Mouse (Mus musculus) urinary bladder, postnatal 4 days (tissue): ENCODE data around the gene Myl6b.
"Not testable (repeated sequence)": the region's sequence is repeated elsewhere in the genome, so short reads cannot be mapped to it uniquely, and the experiment has no call there.

Source experiments
- DNase-seq, 2 experiments: peaks; one replicate each; pipeline ENCODE4 v3.0.0; 2021 to 2022; ENCODE audit warnings: low spot score in 2 of 2

Gene Myl6b

DNA sequence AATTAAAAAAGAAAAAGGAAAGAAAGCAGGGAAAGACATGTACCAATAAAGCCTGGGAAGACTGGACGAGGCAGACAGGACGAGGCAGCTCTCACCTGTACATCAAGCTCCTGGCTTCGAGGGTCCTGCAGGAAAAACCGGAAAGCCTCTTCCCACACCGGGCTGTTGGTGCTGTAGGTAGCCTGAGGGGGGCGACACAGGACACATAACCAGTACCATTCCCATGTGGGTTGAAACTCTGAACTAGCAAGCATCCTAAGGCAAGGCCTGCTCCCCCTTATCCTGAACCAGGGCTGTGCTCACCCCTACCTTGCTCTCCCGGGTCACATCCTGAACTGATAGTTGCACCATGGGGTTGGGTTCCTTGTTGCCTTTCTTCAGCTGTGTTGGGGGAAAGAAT is 20.3 kb upstream of the Myl6b start:
- peak in 1 of 2 experiments; percentile 62 for DNase-seq

DNA sequence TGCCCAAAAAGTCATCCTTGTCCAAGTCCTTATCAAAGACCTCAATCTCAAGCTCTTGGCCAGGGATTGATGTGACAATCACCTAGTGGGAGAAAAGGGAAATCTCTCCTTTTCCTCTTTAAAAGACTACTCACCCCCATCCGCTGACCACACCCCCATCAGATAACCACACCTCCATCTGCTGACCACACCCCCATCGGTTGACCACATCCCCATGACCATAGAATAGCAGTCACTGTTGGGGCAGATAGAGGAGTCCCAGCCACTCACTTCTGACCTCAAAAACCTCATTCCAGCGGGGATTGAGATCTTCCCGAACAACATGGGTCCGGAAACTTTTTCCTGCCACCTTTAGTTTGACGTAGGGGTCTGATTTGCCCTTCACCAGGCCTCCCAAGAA is 18.2 kb upstream of the Myl6b start:
- peak in 1 of 2 experiments; percentile 57 for DNase-seq

DNA sequence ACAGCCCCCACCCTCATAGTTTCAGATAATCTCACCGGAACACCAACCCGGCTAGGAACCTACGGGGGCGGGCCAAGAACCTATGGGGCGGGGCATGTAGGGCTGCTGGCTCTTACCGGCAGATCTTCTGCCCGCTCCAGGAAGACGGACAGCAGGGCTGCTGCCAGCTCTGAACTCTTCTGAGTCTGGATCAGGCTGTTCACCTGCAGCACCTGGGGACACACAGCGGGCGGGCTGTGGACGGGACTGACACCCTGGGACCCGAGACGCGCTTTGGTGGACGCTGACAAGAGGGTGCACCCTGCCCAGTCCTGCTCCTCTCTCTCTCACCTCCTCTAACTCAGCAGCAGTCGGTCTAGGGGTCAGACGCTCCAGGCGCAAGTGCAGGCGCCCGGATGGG is 17.5 kb upstream of the Myl6b start:
- DNase-seq = peak in 1 of 2 experiments; percentile 56

DNA sequence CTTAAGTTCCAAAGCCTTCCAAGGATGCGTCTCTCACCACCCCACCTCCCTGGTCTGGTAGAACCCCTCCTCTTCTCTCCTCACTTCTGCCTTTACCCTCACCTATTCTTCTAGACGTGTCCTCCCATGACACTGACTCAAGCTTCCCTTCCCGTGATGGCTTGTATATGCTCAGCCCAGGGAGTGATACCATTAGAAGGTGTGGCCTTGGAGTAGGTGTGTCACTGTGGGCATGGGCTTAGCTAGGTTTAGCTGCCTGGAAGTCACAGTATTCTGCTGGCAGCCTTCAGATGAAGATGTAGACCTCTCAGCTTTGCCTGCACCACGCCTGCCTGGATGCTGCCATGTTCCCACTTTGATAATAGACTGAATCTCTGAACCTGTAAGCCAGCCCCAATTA is 16.6 kb upstream of the Myl6b start:
- DNase-seq = no peak

DNA sequence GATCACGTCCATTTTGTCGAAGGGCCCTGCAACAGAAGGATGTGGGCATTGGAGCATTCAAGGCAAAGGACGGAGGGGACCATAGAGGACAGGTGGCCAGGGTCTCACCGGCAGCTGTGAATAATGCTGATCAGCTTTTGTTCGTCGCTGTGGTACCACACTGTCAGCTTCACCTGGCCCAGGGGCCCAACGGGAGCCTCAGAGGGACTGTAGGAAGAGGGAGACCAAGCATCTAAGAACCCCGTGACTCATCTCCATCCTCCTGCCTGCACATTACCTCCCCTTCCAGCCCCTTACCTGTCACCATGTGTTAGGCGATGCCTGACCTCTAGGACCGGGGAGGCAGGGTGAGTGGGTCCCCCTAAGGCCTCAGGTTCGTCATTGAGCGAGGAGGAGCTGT is 13.3 kb upstream of the Myl6b start:
- no peak for DNase-seq

DNA sequence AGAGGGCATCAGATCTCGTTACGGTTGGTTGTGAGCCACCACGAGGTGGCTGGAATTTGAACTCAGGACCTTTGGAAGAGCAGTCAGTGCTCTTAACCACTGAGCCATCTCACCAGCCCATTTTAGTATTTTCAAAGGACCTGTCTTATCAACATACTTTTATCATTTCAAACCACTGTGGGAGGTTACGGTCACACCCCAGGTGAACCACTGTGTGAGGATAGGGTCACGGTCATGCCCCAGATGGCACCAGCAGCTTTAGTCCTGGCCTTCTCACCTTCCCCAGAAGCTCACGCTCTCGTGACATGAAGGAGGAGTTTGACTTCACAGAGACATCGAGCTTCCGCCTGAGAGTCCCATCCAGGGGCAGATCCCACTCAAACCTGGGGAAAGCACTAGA is 12.7 kb upstream of the Myl6b start:
- no peak for DNase-seq

DNA sequence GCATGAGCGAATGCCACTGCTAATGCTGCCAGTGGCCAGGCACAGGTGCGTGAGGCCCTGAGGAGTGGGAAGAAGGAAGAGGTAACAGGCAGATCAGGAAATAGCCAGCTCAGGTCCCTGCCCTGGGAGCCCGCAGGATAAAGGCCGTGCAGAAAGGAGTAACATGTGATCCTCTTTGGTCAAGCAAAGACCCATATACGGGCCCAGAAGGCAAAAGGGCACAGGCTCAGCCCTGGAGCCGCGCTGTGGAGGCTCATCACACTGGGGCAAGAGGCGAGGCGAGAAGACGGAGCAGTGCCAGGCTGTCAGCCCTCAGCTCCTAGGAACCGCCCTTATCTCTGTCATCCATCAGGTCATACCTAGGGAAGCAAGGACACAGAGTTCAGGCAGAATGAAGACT is 11.8 kb upstream of the Myl6b start:
- DNase-seq = no peak

DNA sequence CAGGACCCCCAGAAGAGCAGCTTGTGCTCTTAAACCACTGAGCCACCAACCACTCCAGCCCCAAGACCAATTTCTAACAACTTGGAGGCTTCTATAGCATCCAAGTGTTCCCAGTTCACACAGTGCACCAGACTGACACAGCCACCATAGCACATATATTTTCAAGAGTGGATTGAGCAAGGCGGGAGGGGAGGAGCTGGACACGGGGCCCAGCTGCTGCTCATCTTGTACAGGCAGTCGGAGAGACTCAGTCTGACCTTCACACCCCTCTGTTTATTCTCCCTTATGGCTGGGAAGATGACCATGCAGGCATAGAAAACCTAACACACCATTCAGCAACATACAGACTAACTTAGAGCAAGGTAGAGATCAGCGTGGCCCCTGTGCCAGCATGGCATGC is 11.3 kb upstream of the Myl6b start:
- no peak for DNase-seq

DNA sequence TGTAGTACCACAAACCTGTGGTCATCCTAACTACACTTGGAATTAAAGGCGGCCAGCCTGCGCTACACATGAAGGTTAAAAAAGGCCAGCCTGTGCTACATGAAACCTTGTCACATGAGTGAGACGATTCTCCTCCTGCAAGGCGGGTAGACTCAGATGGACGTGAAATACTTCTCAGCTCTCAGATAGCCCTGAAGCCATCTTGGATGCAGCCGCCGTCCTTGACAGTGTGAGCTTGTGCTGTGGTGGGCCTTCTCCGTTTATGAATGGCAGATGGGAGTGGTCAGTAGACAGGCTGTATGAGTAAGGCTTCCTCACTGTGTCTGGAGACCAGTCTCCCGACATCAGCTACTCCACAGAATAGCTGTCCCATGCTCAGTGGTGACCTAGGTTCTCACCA is 10.7 kb upstream of the Myl6b start:
- no peak for DNase-seq

DNA sequence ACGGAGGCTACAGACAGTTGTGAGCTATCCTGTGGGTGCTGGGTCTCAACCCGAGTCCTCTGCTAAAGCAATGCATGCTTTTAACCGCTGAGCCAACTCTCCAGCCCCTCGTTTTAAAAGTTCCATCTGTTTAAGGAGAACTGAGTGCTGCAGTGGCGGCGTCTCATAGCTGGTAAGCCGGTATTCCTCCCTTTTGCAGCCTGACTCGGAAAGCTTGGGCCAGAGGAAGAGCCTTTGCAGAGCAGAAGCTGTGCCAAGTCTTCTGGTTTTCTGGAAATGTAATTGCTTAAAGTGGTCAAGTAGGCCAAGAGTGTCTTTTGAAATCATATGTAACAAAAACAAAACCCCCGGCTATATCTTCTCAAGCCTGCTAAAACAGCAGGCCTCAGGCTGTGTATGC is 9.8 kb upstream of the Myl6b start:
- no peak for DNase-seq

DNA sequence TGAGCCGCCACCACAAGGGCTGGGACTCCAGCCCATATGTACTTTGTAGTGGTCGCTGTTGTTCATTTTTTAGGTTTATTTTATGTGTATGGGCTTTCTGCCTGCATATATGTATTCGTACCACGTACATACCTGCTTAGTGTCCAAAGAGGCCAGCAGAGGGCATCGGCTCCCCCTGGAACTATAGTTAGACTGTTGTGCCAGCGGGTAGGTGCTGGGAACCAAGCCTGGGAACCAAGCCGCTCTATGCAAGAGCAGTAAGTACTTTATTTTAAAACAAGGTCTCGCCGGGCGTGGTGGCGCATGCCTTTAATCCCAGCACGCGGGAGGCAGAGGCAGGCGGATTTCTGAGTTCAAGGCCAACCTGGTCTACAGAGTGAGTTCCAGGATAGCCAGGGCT is 7.5 kb upstream of the Myl6b start:
- no peak for DNase-seq

DNA sequence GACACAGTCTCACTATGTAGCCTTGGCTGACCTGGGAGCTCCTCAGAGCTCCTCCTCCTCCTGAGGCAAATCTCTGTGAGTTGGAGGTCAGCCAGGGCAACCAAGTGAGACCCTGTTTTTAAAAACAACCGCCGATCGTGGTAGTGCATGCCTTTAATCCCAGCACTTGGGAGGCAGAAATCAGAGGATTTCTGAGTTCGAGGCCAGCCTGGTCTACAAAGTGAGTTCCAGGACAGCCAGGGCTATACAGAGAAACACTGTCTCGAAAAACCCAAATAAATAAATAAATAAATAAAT is 6.8 kb upstream of the Myl6b start:
- DNase-seq = not testable (repeated sequence)

DNA sequence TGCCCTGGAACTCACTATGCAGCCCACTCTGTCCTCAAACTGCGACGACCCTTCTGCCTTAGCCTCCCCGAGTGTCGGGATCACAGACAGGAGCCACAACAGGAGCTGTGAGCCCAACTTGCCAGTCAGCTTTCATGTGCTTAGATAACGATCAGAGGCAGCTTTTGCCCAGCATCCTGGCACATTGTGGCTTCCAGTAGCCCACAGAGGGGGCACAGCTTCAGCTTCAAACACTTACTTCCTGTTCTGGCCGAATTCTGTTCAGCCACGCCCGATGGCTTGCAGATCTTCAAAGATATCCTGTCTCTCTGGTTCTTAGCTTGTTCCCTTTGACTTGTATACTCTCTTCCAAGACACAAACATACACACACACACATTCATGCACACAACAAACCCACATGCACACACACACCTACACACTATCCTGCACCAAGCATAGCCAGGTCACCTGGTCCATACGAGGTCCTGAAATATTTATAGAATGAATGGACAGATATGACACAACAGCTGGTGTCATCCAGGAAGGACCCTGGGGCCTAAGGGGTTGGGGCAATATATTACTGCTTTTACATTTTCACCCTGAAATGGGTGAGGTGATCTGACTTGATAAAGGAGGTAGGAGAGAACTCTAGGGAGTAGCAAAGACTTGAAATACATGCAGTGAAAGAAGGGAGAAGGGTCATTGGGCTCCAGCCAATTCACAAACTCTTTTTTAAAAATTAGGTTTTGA is 6.3 kb upstream of the Myl6b start:
- no peak for DNase-seq

DNA sequence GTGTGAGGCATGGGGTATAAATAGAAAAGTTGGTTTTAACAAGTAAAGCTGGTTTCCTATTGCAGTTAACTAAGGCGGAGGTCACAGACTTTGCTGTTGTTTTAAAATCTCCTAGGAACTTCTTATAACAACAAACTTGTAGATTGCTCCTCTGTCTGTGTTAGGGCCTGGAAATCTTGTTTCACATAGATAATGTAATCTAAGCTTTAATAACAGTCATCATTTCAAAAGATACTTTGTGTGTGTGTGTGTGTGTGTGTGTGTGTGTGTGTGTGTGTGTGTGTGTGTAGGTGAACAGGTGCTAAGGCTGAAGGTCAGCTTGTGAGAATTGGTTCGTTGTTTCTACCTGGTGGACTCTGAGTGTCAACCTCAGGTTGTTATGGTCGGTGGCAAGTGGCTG is 5.5 kb upstream of the Myl6b start:
- no peak for DNase-seq

DNA sequence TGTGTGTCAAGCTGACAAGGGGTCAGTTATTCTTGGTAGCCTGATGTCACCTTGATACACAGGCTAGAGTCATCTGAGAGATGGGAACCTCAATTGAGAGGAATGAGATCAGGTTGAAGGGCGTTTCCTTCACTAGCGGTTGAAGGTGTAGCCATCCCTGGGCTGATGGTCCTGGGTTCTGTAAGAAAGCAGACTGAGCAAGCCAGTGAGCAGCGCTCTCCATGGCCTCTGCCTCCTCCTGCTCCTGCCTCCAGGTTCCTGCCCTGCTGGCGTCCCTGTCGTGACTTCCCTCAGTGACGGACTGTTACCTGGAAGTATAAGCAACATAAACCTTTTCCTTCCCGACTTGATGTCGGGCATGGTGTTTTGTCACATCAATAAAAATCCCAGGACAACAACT is 5.0 kb upstream of the Myl6b start:
- DNase-seq = no peak

DNA sequence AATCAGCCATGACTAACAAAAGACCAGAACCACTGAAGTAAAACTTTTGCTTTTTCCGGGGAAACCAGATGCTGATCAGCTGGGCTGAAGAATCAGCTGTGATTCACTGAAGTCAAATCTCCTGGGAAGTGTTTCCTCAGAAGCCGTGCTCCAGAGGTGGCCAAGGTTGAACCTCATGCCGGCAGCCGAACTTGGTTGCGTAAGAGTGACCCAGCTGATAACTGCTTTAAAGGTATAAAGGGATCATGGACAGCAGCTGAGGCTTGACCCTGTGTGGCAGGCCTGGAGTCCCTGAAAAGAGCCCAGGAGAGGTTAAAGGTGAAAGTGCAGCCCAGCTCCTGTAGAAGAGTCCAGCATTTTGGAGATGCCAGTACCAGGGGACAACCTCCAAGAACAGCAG is 3.9 kb upstream of the Myl6b start:
- DNase-seq = no peak

DNA sequence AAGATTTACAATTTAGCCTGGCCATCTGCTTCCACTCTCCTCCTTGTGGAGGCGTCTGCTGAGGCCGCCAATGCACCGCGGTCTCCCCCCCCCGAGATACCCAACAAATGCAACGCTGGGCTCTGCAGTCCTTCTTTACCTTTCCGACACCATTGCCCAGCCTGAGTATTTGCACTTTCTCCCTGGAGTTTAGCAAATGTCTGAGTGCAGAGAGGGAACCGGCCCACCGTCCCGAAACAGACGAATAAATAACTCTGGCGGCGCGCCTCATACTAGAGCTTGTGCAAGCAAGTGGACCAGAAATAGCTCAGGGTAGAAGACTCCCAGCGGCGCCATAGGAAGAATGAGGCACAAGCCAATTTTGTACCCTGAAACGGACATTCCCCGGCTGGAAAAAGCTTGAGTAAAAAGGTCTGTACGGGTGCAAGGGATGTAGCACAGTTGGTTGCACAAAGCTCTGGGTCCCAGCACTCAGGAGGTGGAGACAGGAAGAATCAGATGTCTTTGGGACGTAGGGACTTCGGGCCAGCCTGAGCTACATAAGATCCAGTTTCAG is 709 bp upstream of the Myl6b start:
- DNase-seq = no peak

DNA sequence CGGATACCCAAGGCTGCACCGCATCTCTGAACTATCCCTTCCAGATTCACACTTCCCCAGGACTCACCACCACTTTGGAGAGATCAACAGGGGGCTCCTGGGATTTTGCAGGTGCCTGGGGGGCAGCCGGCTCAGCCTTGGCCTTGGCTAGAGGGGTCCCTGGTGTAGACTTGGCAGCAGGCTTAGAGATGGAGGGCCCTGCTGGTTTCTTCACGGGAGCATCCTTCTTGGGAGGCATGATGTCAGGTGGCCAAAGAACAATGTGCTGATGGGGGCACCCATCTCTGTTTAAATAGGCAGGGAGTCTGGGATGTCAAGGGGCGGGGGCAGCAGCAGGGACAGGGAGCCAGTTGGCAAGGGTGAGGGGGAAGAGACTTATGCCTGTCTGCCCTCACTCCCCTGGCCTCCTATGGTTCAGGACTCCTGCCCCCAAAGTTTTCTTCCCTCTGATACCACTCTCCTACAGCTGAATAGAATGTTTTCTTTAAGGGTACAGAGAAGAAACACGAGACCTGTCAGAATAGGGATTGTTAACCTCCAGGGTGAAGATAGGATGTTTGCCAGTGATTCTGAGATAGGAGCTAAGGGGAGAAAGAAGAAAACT is 1.2 kb downstream of the Myl6b start:
- no peak for DNase-seq

DNA sequence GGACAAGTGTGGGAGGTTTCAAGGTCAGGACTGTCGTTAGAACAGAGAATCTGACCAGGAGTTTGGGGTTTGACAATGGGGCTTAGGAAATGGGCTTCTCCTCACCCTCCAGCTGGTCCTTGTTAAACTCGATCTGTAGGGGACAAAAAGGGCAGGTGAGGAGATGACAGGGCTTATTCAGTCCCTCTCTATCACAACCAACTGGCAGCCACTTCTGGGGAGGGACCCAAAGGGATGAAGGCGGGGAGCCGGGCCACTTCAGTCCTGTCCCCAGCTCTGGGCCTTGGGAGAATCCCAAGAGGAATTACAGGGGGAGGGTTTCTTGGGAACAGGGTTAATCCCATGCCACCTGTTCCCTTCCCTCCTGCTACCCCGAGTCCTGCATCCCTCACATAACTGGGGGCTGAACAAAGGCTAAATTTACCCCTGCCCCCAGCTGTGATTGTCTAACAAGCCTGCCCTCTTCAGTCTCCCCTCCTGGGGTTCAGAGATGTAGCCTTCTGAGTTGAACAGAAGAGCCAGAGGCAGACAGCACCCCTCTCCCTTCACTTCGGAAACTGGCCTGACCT is 1.9 kb downstream of the Myl6b start:
- no peak for DNase-seq

DNA sequence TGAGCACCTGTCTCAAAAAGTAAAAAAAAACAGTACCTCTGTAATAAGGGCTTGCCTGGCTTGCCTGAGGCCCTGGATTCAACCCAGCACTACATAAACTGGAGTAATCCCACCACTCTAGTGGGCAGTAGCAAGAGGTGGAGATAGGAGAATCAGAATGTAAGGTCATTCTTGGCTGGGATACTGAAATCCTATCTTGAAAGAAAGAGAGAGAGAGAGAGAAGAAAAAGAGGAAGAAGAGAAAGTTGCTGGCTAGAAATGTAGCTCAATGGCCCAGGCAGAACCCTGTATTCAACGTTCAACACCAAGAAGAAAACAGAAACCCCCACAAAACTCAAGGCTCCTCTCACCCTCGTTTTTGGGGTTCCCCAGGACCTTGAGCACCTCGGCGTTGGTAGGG is 2.6 kb downstream of the Myl6b start:
- no peak for DNase-seq

DNA sequence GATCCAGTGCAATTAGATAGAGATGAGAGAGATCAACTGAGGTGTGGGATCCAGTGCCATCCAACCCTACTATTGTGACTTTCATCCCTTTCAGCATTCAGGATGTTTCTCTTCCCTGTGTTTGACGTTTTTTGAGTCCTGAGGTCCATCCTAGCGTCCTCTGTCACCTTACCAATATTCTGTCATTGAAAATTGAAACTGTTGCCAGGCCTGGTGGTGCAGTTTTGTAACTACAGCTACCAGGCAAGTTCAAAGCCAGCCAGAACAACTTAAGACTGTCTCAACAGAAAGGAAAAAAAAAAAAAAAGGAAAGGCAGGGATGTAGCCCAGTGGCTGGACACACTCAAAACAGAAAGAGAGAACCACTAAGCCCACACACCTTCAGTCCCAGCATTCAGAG is 3.2 kb downstream of the Myl6b start:
- DNase-seq = no peak

DNA sequence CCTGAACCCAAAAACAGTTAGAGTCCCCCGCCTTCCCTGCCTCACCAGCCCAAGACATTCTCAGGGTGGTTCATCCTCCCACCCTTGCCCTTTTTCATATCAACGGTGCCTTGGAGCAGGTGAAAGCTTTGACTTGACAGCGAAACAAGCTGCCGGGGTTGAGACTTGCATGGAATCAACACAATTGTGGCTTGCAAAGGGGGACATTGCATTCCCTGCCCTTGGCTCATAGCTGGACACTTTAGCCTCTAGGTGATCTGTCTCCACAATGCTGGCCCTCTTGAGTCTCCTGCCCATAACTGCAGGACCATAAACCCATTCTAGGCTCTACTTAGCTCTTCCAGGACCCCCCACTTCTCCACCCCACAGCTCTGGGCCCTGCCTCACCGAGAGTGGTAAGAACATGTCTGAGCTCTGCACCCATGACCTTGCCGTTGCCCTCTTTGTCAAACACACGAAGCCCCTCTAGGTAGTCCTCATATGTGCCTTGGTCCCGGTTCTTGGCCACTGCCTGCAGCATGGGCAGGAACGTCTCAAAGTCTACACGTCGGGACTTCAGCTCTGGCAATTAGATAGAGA is 3.7 kb downstream of the Myl6b start:
- no peak for DNase-seq
